25 mouse cellular contexts compared by ENCODE assay signal in the genomic region with DNA sequence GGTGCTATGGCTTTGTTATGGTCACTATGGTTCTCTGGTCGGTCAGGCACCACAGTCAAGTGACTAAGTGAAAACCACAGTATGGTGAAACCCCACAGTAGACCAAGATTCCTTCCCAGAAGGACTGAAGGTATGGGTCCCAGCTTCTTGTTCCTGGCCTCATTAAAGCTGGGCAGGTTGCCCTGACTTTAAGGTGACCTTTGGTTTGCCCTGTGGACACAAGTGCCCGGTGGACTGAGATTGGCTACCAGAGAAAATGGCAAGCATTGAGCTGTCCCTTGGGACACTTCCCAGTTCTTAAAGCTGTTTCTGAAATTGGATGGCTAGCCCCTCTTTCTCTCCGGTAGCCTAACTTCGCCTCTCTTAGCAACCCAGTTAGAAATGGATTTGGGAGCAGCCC. TPM values are rescaled to one million over a fixed set of nuclear protein-coding genes. Genes with fewer than 3 reads are reported as not detected.
A peak's percentile ranks its signal among the peaks of the same experiment; 100 is the strongest.
DNase-seq lines count a peak whose midpoint lies in the region; ATAC-seq and TF ChIP-seq lines count a peak whose summit lies in the region.
"Had no signal": no experiment of that assay in that cellular context is flagged by ENCODE, and none has a peak within 500 bp of the region (broad histone marks: within the 10 kb centered on the region; RNA-seq: fewer than 3 reads in every experiment).

No protein-coding gene starts in this region.

- no peak for TF ChIP-seq CTCF in kidney, adult 2 months (conservative IDR thresholded peaks at IDR 0.05; ENCODE audit: insufficient read depth, insufficient read length, low read depth, low read length)
- no peak for TF ChIP-seq CTCF in Patski (IDR thresholded peaks at IDR 0.05)

- CTCF ChIA-PET in Patski (lab: Charles Lee) = interaction anchor here (1.0 to 1.4 kb wide), 3 partner anchors 67 to 95 kb away, joined by 3 to 4 read pairs (median 3); no protein-coding TSS in a partner anchor

- peak; percentile 19 for ATAC-seq in Patski
- ATAC-seq: CD4-positive, CD25-positive, alpha-beta regulatory T cell, adult 4 months; forebrain, embryonic 16.5 days had no signal

- 73% methylated on average over 4 of the region's 4 CpGs for WGBS in kidney, adult 2 months

- no peak overlapping the region for H3K4me3 ChIP-seq in kidney, adult 2 months (ENCODE audit: insufficient read depth, low read depth, low read length)
- H3K4me3 ChIP-seq: embryonic facial prominence, embryonic 13.5 days; forebrain, embryonic 12.5 days; heart, embryonic 10.5 days; heart, embryonic 15.5 days; hindbrain, embryonic 10.5 days had no signal

- TF ChIP-seq POLR2A in kidney, adult 2 months (IDR thresholded peaks at IDR 0.05; ENCODE audit: low read depth, low read length) = no peak

- peak; percentile 46 for DNase-seq in adrenal gland, postnatal 10 days
- DNase-seq in adrenal gland, postnatal 25 days = no peak
- DNase-seq in kidney, adult 2 months = peak; percentile 87
- no peak for DNase-seq in kidney, postnatal 14 days
- no peak for DNase-seq in Patski (ENCODE audit: low read depth, low spot score)
- peak; percentile 78 to 79 for DNase-seq in kidney, postnatal 36 days
- no peak for DNase-seq in neural tube, embryonic 10.5 days (ENCODE audit: extremely low spot score, low spot score)
- DNase-seq: adrenal gland, postnatal 14 days; B cell, adult 2 months; cerebellum, adult 18-20 months; cerebellum, adult 9-11 months; cerebellum, postnatal 36 days; gastrocnemius, postnatal 10 days; heart, adult 18-20 months; heart, postnatal 14 days had no signal

- POLR2A ChIA-PET in Patski (lab: Charles Lee) = no interaction called here

- no peaks in the 10 kb centered on the region for H3K36me3 ChIP-seq in kidney, adult 2 months (ENCODE audit: control insufficient read depth, insufficient read depth, low read length)
- H3K36me3 ChIP-seq: embryonic facial prominence, embryonic 13.5 days; forebrain, embryonic 12.5 days; G1E; heart, embryonic 10.5 days; heart, embryonic 15.5 days; hindbrain, embryonic 10.5 days had no signal

- H3K27me3 ChIP-seq in kidney, adult 2 months (replicated peaks; ENCODE audit: control insufficient read depth, insufficient read depth, low read length) = no peaks in the 10 kb centered on the region
- no peaks in the 10 kb centered on the region for H3K27me3 ChIP-seq in Patski
- H3K27me3 ChIP-seq: embryonic facial prominence, embryonic 13.5 days had no signal

- peak overlapping the region; percentile 94 for H3K27ac ChIP-seq in kidney, adult 2 months (ENCODE audit: insufficient read depth, low read depth, low read length)
- H3K27ac ChIP-seq: embryonic facial prominence, embryonic 13.5 days; forebrain, embryonic 12.5 days; heart, embryonic 10.5 days; heart, embryonic 15.5 days; hindbrain, embryonic 10.5 days had no signal

- in situ Hi-C loops in Patski (cut with MboI; ENCODE audit: low pct_unique_long_range_greater_than_20kb) = no loop called here

- peaks cover 34% of the 10 kb centered on the region for H3K4me1 ChIP-seq in kidney, adult 2 months (ENCODE audit: control insufficient read depth, insufficient read depth, low read length)
- H3K4me1 ChIP-seq: embryonic facial prominence, embryonic 13.5 days; forebrain, embryonic 12.5 days had no signal

RNA-seq across cellular contexts. Expression of a gene that starts 4.4 kb away (rescaled TPM):
- not detected for total RNA-seq in adrenal gland, postnatal 10 days (2021)
- not detected in 2 replicates for total RNA-seq in adrenal gland, postnatal 25 days (2021)
- 66.6 and 75.2 TPM in 2 replicates for polyA plus RNA-seq in kidney, adult 2 months (2012; rRNA removed)
- polyA plus RNA-seq in Patski (2021) = 1.9 TPM
- total RNA-seq: adrenal gland, postnatal 14 days; gastrocnemius, postnatal 10 days; gastrocnemius, postnatal 4 days; heart, adult 18-20 months; heart, postnatal 14 days had no signal
- polyA plus RNA-seq: CD4-positive, CD25-positive, alpha-beta regulatory T cell, adult 4 months; forebrain, embryonic 12.5 days; forebrain, embryonic 16.5 days; frontal cortex, adult 2 months; G1E; heart, embryonic 10.5 days; heart, embryonic 15.5 days; hindbrain, embryonic 10.5 days had no signal

RNA-seq across cellular contexts. Expression of a gene that starts 19.7 kb away (rescaled TPM):
- total RNA-seq in adrenal gland, postnatal 10 days (2021) = 1 to 10 TPM; 1.7 to 2.8 TPM
- total RNA-seq in adrenal gland, postnatal 25 days (2021) = not detected in 2 replicates
- polyA plus RNA-seq in kidney, adult 2 months (2012; rRNA removed) = 1.2 and 3.0 TPM in 2 replicates
- polyA plus RNA-seq in Patski (2021) = not detected
- total RNA-seq: G1E; gastrocnemius, postnatal 10 days; gastrocnemius, postnatal 4 days had no signal
- polyA plus RNA-seq: forebrain, embryonic 12.5 days; forebrain, embryonic 16.5 days; G1E; heart, embryonic 10.5 days; hindbrain, embryonic 10.5 days had no signal

RNA-seq across cellular contexts. Expression of a gene that starts 22.1 kb away (rescaled TPM):
- total RNA-seq in adrenal gland, postnatal 10 days (2021) = under 1 TPM; 0.24 to 0.42 TPM
- total RNA-seq in adrenal gland, postnatal 25 days (2021) = not detected in 2 replicates
- polyA plus RNA-seq in kidney, adult 2 months (2012; rRNA removed) = 2.1 and 2.8 TPM in 2 replicates
- 0.13 TPM for polyA plus RNA-seq in Patski (2021)
- total RNA-seq: adrenal gland, postnatal 14 days; gastrocnemius, postnatal 4 days; heart, postnatal 14 days had no signal
- polyA plus RNA-seq: CD4-positive, CD25-positive, alpha-beta regulatory T cell, adult 4 months; forebrain, embryonic 12.5 days; forebrain, embryonic 16.5 days; frontal cortex, adult 2 months; G1E; heart, embryonic 10.5 days; heart, embryonic 15.5 days; hindbrain, embryonic 10.5 days had no signal

RNA-seq across cellular contexts. Expression of a gene that starts 59.5 kb away (rescaled TPM):
- not detected for total RNA-seq in adrenal gland, postnatal 10 days (2021)
- total RNA-seq in adrenal gland, postnatal 25 days (2021) = not detected in 2 replicates
- polyA plus RNA-seq in kidney, adult 2 months (2012; rRNA removed) = not detected in 2 replicates
- not detected for polyA plus RNA-seq in Patski (2021)
- total RNA-seq: adrenal gland, postnatal 14 days; gastrocnemius, postnatal 10 days; gastrocnemius, postnatal 4 days; heart, adult 18-20 months; heart, postnatal 14 days had no signal
- polyA plus RNA-seq: CD4-positive, CD25-positive, alpha-beta regulatory T cell, adult 4 months; embryonic facial prominence, embryonic 13.5 days; forebrain, embryonic 12.5 days; forebrain, embryonic 16.5 days; frontal cortex, adult 2 months; heart, embryonic 10.5 days; heart, embryonic 15.5 days; hindbrain, embryonic 10.5 days had no signal

Comparison
In these comparisons a context has a peak if more than half of its experiments do, and no peak if none do; other contexts are left out.
1. DNase-seq: peak in adrenal gland, postnatal 10 days (single experiment), kidney, adult 2 months (single experiment) and kidney, postnatal 36 days (2 of 2); none in adrenal gland, postnatal 25 days (single experiment), kidney, postnatal 14 days (single experiment), Patski (single experiment) and neural tube, embryonic 10.5 days (single experiment).